Mouse (Mus musculus): ENCODE results near the gene Ddx10.
"Not testable (repeated sequence)": the region's sequence is repeated elsewhere in the genome, so short reads cannot be mapped to it uniquely, and the experiment has no call there.

Ddx10 gene

GRCm38 (mm10) chr9:53144266-53144665 is 103.6 kb downstream of the Ddx10 start:
- peak; percentile 33 for DNase-seq (ENCODE audit: low read depth, low spot score)

GRCm38 (mm10) chr9:53143508-53143907 is 104.3 kb downstream of the Ddx10 start:
- DNase-seq (ENCODE audit: low read depth, low spot score), result no peak

GRCm38 (mm10) chr9:53142424-53142823 is 105.4 kb downstream of the Ddx10 start:
- DNase-seq (ENCODE audit: low read depth, low spot score), result not testable (repeated sequence)

- no peak for DNase-seq (ENCODE audit: low read depth, low spot score)
Observed at GRCm38 (mm10) chr9:53140610-53141165, 107.2 kb downstream of the Ddx10 start.

GRCm38 (mm10) chr9:53132826-53133225 is 115.0 kb downstream of the Ddx10 start:
- no peak for DNase-seq (ENCODE audit: low read depth, low spot score)

GRCm38 (mm10) chr9:53130460-53130859 is 117.4 kb downstream of the Ddx10 start:
- DNase-seq (ENCODE audit: low read depth, low spot score), result no peak

GRCm38 (mm10) chr9:53101103-53101502 is 146.8 kb downstream of the Ddx10 start:
- no peak for DNase-seq (ENCODE audit: low read depth, low spot score)

GRCm38 (mm10) chr9:53095319-53096165 is 152.3 kb downstream of the Ddx10 start:
- no peak for DNase-seq (ENCODE audit: low read depth, low spot score)

- no peak for DNase-seq (ENCODE audit: low read depth, low spot score)
Observed at GRCm38 (mm10) chr9:53094536-53094935, 153.3 kb downstream of the Ddx10 start.

- DNase-seq (ENCODE audit: low read depth, low spot score), result no peak
Observed at GRCm38 (mm10) chr9:53077626-53078025, 170.2 kb downstream of the Ddx10 start.

- DNase-seq (ENCODE audit: low read depth, low spot score), result no peak
Observed at GRCm38 (mm10) chr9:53075931-53076330, 171.9 kb downstream of the Ddx10 start.

GRCm38 (mm10) chr9:53074443-53074842 is 173.4 kb downstream of the Ddx10 start:
- DNase-seq (ENCODE audit: low read depth, low spot score), result no peak

- peak; percentile 6 for DNase-seq (ENCODE audit: low read depth, low spot score)
Observed at GRCm38 (mm10) chr9:53073576-53074112, 174.2 kb downstream of the Ddx10 start.

- no peak for DNase-seq (ENCODE audit: low read depth, low spot score)
Observed at GRCm38 (mm10) chr9:53072088-53072487, 175.8 kb downstream of the Ddx10 start.

GRCm38 (mm10) chr9:53070875-53071524 is 176.9 kb downstream of the Ddx10 start:
- no peak for DNase-seq (ENCODE audit: low read depth, low spot score)

GRCm38 (mm10) chr9:53068166-53068565 is 179.7 kb downstream of the Ddx10 start:
- no peak for DNase-seq (ENCODE audit: low read depth, low spot score)

- no peak for DNase-seq (ENCODE audit: low read depth, low spot score)
Observed at GRCm38 (mm10) chr9:53066428-53066827, 181.4 kb downstream of the Ddx10 start.

GRCm38 (mm10) chr9:53065028-53065427 is 182.8 kb downstream of the Ddx10 start:
- DNase-seq (ENCODE audit: low read depth, low spot score), result no peak

- DNase-seq (ENCODE audit: low read depth, low spot score), result no peak
Observed at GRCm38 (mm10) chr9:53064531-53064930, 183.3 kb downstream of the Ddx10 start.

GRCm38 (mm10) chr9:53055306-53055705 is 192.5 kb downstream of the Ddx10 start:
- no peak for DNase-seq (ENCODE audit: low read depth, low spot score)
